Mouse (Mus musculus) heart, embryonic 12.5 days (tissue): ENCODE results near the gene Olfr1000. TPM values are rescaled to one million over a fixed set of nuclear protein-coding genes. Genes with fewer than 3 reads are reported as not detected.
"Not testable (repeated sequence)": the region's sequence is repeated elsewhere in the genome, so short reads cannot be mapped to it uniquely, and the experiment has no call there.

ENCODE experiments used
- ATAC-seq: fragments of 200-750 bp; cut with Nextera tagmentation; 2 replicates; pipeline ENCODE4 v1.8.0; 2017; ENCODE audit warnings: moderate TSS enrichment, moderate library complexity; ENCODE audit not compliant: insufficient number of reproducible peaks, low FRiP score
- H3K27ac ChIP-seq: fragments of 300-500 bp; sonication (generic); 2 replicates; pipeline ENCODE4 v1.5.1; 2016; ENCODE audit warnings: mild to moderate bottlenecking, moderate library complexity; ENCODE audit not compliant: poor library complexity, severe bottlenecking
- H3K27me3 ChIP-seq: fragments of 300-500 bp; sonication (generic); replicated peaks from 2 replicates; pipeline ENCODE4 v1.6.1; 2016; ENCODE audit warnings: mild to moderate bottlenecking, moderate library complexity
- H3K36me3 ChIP-seq: fragments of 300-500 bp; sonication (generic); 2 replicates; pipeline ENCODE4 v1.6.1; 2016; ENCODE audit warnings: mild to moderate bottlenecking, moderate library complexity
- H3K4me1 ChIP-seq: fragments of 300-500 bp; sonication (generic); replicated peaks from 2 replicates; pipeline ENCODE4 v1.6.1; 2016; ENCODE audit warnings: mild to moderate bottlenecking
- H3K4me2 ChIP-seq: fragments of 300-500 bp; sonication (generic); 2 replicates; pipeline ENCODE4 v1.6.1; 2016; ENCODE audit warnings: mild to moderate bottlenecking, moderate library complexity
- H3K4me3 ChIP-seq: fragments of 300-500 bp; sonication (generic); 2 replicates; pipeline ENCODE4 v1.5.1; 2016; ENCODE audit warnings: mild to moderate bottlenecking
- H3K9ac ChIP-seq: fragments of 300-500 bp; sonication (generic); 2 replicates; pipeline ENCODE4 v1.6.1; 2016; ENCODE audit warnings: mild to moderate bottlenecking, moderate library complexity
- H3K9me3 ChIP-seq: fragments of 300-500 bp; sonication (generic); replicated peaks from 2 replicates; pipeline ENCODE4 v1.6.1; 2016; ENCODE audit warnings: mild to moderate bottlenecking, moderate library complexity
- WGBS: fragments of 180-500 bp; shearing (Covaris S2); methylation state at CpG from one replicate; pipeline ENCODE4 v1.1.7; 2016; 5-methylcytosine and 5-hydroxymethylcytosine counted together
- polyA plus RNA-seq: library from polyadenylated mRNA; unstranded; fragments of >200 nt; fragmentation: Nextera tagmentation; extraction: Ambion mirVana; gene quantifications from 2 replicates; pipeline ENCODE4 v1.2.1, GENCODE M21; 2016

Gene Olfr1000
- not detected in 2 replicates for polyA plus RNA-seq

DNA sequence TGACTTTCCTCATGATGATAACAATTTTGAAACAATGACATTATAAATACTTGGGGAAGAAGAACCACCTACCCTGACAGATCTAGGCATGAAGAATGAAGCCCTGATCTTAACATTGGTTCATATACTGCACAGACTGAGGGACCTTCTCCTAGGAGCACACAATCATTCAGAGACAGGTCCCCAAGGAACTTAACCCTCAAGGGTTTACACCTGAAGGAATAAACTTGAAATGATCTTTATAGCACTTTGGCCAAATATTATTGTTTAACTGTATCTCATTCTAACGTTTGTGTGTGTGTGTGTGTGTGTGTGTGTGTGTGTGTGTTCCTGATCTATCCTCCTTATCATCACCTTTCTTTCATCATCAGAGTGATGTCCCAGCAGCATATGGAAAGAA, at the start of gene Olfr1000:
Gene Olfr1000 (minus strand): TSS at position 101 of the 400 bp plus-strand sequence.
- H3K4me1 ChIP-seq = no peaks in the 10 kb centered on the region
- no peaks in the 10 kb centered on the region for H3K36me3 ChIP-seq
- ATAC-seq = no peak
- no peak within 1 kb of the TSS for H3K9ac ChIP-seq
- no peaks in the 10 kb centered on the region for H3K27me3 ChIP-seq
- H3K4me3 ChIP-seq = no peak within 1 kb of the TSS
- no peak within 1 kb of the TSS for H3K4me2 ChIP-seq
- H3K27ac ChIP-seq = no peak within 1 kb of the TSS
- no peaks in the 10 kb centered on the region for H3K9me3 ChIP-seq
- WGBS = 50% methylated on average over 1 of the region's 1 CpGs

GRCm38 (mm10) chr2:85650604-85651003, 38.9 kb upstream of the Olfr1000 start, which contains the start of gene Olfr1002:
TSS of gene Olfr1002 (minus strand) at chr2:85650704.
- Histone ChIP-seq H3K9me3 (no peaks in the 10 kb centered on the region), H3K27me3 (no peaks in the 10 kb centered on the region), H3K9ac (no peak within 1 kb of the TSS), H3K27ac (no peak within 1 kb of the TSS), H3K4me2 (no peak within 1 kb of the TSS), H3K4me1 (no peaks in the 10 kb centered on the region), H3K36me3 (no peaks in the 10 kb centered on the region), H3K4me3 (no peak within 1 kb of the TSS)
- 94% methylated on average over 1 of the region's 1 CpGs for WGBS
- ATAC-seq = no peak

DNA sequence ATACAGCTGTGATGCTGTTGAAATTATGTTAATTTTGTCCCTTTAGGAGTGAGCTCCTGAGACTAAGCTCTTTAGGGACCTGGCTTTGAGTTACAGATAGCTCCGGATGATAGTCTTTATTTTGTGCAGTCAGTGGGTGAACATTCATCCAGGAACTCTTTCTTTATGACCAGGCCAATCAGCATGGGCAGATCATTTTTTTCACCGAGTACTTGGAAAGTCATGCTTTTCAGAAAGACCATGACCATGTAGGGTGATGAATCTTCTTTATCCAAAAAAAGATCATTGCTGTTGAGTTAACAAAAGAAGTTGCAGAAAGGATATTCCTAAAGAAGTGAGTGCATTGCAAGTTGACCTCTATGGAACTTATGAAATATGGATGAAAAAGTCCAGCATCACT, 23.1 kb downstream of the Olfr1000 start, which contains the start of gene Olfr998:
Gene Olfr998 (plus strand): TSS at position 301 of the 400 bp plus-strand sequence.
- ATAC-seq, H3K27ac ChIP-seq, H3K9ac ChIP-seq, H3K9me3 ChIP-seq, H3K36me3 ChIP-seq, H3K27me3 ChIP-seq, H3K4me2 ChIP-seq, H3K4me1 ChIP-seq, H3K4me3 ChIP-seq: not testable (repeated sequence)
- WGBS = 73% methylated on average over 2 of the region's 2 CpGs

GRCm38 (mm10) chr2:85578915-85579314, 32.8 kb downstream of the Olfr1000 start, which contains the start of gene Olfr996:
TSS of gene Olfr996 (plus strand) at chr2:85579215.
- Histone ChIP-seq H3K9ac (no peak within 1 kb of the TSS), H3K4me2 (no peak within 1 kb of the TSS), H3K36me3 (no peaks in the 10 kb centered on the region), H3K27me3 (no peaks in the 10 kb centered on the region), H3K4me1 (no peaks in the 10 kb centered on the region), H3K27ac (no peak within 1 kb of the TSS), H3K9me3 (no peaks in the 10 kb centered on the region), H3K4me3 (no peak within 1 kb of the TSS)
- ATAC-seq = no peak

- Histone ChIP-seq H3K27ac (no peak overlapping the region), H3K9me3 (no peaks in the 10 kb centered on the region), H3K27me3 (no peaks in the 10 kb centered on the region), H3K9ac (no peak overlapping the region), H3K36me3 (no peaks in the 10 kb centered on the region), H3K4me2 (no peak overlapping the region), H3K4me1 (no peaks in the 10 kb centered on the region), H3K4me3 (no peak overlapping the region)
- WGBS = 20% methylated on average over 4 of the region's 4 CpGs
- no peak for ATAC-seq
These were observed 50.5 kb downstream of the Olfr1000 start for GRCm38 (mm10) chr2:85561187-85561586.

DNA sequence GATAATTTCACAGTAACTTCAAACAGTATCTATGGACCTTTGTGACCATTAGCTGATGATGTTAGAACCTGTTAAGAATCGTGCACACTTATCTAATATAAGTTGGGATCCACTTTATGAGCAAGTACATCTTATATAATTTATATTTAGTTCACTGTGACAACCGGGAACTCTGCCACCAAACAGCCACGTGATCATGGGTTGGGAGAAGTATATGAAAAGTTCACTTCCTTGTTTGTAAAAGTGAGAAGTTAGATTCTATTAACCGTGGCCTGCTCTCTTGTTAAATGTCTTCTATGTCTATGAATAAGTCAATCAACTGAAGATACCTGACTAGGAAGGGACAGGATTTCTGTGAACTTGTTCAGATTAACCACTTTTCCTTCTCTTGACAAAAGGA, 51.5 kb downstream of the Olfr1000 start:
- Histone ChIP-seq H3K9ac (no peak overlapping the region), H3K36me3 (no peaks in the 10 kb centered on the region), H3K4me2 (no peak overlapping the region), H3K9me3 (no peaks in the 10 kb centered on the region), H3K4me3 (no peak overlapping the region), H3K27ac (no peak overlapping the region), H3K27me3 (no peaks in the 10 kb centered on the region), H3K4me1 (no peaks in the 10 kb centered on the region)
- WGBS = 46% methylated on average over 4 of the region's 4 CpGs
- ATAC-seq = no peak

Other genes starting within 250 kb of the Olfr1000 start
- gene Olfr988, start 248.7 kb downstream of the Olfr1000 start, polyA plus RNA-seq = not detected in 2 replicates
- not detected in 2 replicates for gene Olfr992, start 202.4 kb downstream of the Olfr1000 start, polyA plus RNA-seq
- not detected in 2 replicates for gene Olfr993, start 197.0 kb downstream of the Olfr1000 start, polyA plus RNA-seq
- gene Olfr994, start 175.5 kb downstream of the Olfr1000 start, polyA plus RNA-seq = not detected in 2 replicates
- not detected in 2 replicates for gene Olfr995, start 168.3 kb downstream of the Olfr1000 start, polyA plus RNA-seq
- not detected in 2 replicates for gene 4833423E24Rik, start 92.9 kb downstream of the Olfr1000 start, polyA plus RNA-seq
- not detected in 2 replicates for gene Olfr996, start 32.7 kb downstream of the Olfr1000 start, polyA plus RNA-seq
- gene Olfr998, start 23.0 kb downstream of the Olfr1000 start, polyA plus RNA-seq = not detected in 2 replicates
- not detected in 2 replicates for gene Olfr1002, start 38.8 kb upstream of the Olfr1000 start, polyA plus RNA-seq
- not detected in 2 replicates for gene Olfr154, start 52.6 kb upstream of the Olfr1000 start, polyA plus RNA-seq
- not detected in 2 replicates for gene Olfr1006, start 66.9 kb upstream of the Olfr1000 start, polyA plus RNA-seq
- gene Olfr1008, start 77.5 kb upstream of the Olfr1000 start, polyA plus RNA-seq = not detected in 2 replicates
- not detected in 2 replicates for gene Olfr1009, start 103.5 kb upstream of the Olfr1000 start, polyA plus RNA-seq
- not detected in 2 replicates for gene Olfr1012, start 150.9 kb upstream of the Olfr1000 start, polyA plus RNA-seq
- gene Olfr1013, start 155.2 kb upstream of the Olfr1000 start, polyA plus RNA-seq = not detected in 2 replicates
- not detected in 2 replicates for gene Olfr1014, start 160.8 kb upstream of the Olfr1000 start, polyA plus RNA-seq
- gene Olfr1015, start 170.1 kb upstream of the Olfr1000 start, polyA plus RNA-seq = not detected in 2 replicates
- gene Olfr1016, start 190.6 kb upstream of the Olfr1000 start, polyA plus RNA-seq = not detected in 2 replicates
- gene Olfr1018, start 206.6 kb upstream of the Olfr1000 start, polyA plus RNA-seq = not detected in 2 replicates
- gene Olfr1019, start 233.6 kb upstream of the Olfr1000 start, polyA plus RNA-seq = not detected in 2 replicates
- gene Olfr1020, start 235.1 kb upstream of the Olfr1000 start, polyA plus RNA-seq = not detected in 2 replicates